Mouse (Mus musculus): ENCODE data around the gene Nfatc2.

Gene Nfatc2

GRCm38 (mm10) chr2:168532061-168532833 lies 69.2 kb downstream of the Nfatc2 start:
- peak; percentile 65 for DNase-seq (ENCODE audit: low read depth)

- peak; percentile 15 for DNase-seq (ENCODE audit: low read depth)
Measured at GRCm38 (mm10) chr2:168528551-168528950, 72.9 kb downstream of the Nfatc2 start.

- peak; percentile 28 for DNase-seq (ENCODE audit: low read depth)
Measured at GRCm38 (mm10) chr2:168527430-168527792, 74.0 kb downstream of the Nfatc2 start.

GRCm38 (mm10) chr2:168526547-168527429 lies 74.7 kb downstream of the Nfatc2 start:
- no peak for DNase-seq (ENCODE audit: low read depth)

- peak; percentile 80 for DNase-seq (ENCODE audit: low read depth)
Measured at GRCm38 (mm10) chr2:168525391-168526154, 75.9 kb downstream of the Nfatc2 start.

GRCm38 (mm10) chr2:168524905-168525381 lies 76.5 kb downstream of the Nfatc2 start:
- DNase-seq (ENCODE audit: low read depth), result peak; percentile 99

GRCm38 (mm10) chr2:168522247-168522646 lies 79.2 kb downstream of the Nfatc2 start:
- no peak for DNase-seq (ENCODE audit: low read depth)

GRCm38 (mm10) chr2:168520771-168521170 lies 80.7 kb downstream of the Nfatc2 start:
- peak; percentile 22 for DNase-seq (ENCODE audit: low read depth)

GRCm38 (mm10) chr2:168519589-168519988 lies 81.9 kb downstream of the Nfatc2 start:
- no peak for DNase-seq (ENCODE audit: low read depth)

- peak; percentile 95 for DNase-seq (ENCODE audit: low read depth)
Measured at GRCm38 (mm10) chr2:168518256-168518659, 83.2 kb downstream of the Nfatc2 start.

GRCm38 (mm10) chr2:168517774-168518173 lies 83.7 kb downstream of the Nfatc2 start:
- DNase-seq (ENCODE audit: low read depth), result no peak

- DNase-seq (ENCODE audit: low read depth), result no peak
Measured at GRCm38 (mm10) chr2:168516717-168517116, 84.7 kb downstream of the Nfatc2 start.

GRCm38 (mm10) chr2:168515466-168515865 lies 86.0 kb downstream of the Nfatc2 start:
- DNase-seq (ENCODE audit: low read depth), result no peak

- no peak for DNase-seq (ENCODE audit: low read depth)
Measured at GRCm38 (mm10) chr2:168514131-168514530, 87.3 kb downstream of the Nfatc2 start.

- no peak for DNase-seq (ENCODE audit: low read depth)
Measured at GRCm38 (mm10) chr2:168511529-168511928, 89.9 kb downstream of the Nfatc2 start.

- no peak for DNase-seq (ENCODE audit: low read depth)
Measured at GRCm38 (mm10) chr2:168508469-168509198, 92.8 kb downstream of the Nfatc2 start.

GRCm38 (mm10) chr2:168504431-168505182 lies 96.8 kb downstream of the Nfatc2 start:
- no peak for DNase-seq (ENCODE audit: low read depth)

GRCm38 (mm10) chr2:168503735-168504134 lies 97.7 kb downstream of the Nfatc2 start:
- DNase-seq (ENCODE audit: low read depth), result no peak

- DNase-seq (ENCODE audit: low read depth), result no peak
Measured at GRCm38 (mm10) chr2:168500750-168501149, 100.7 kb downstream of the Nfatc2 start.

GRCm38 (mm10) chr2:168500244-168500643 lies 101.2 kb downstream of the Nfatc2 start:
- peak; percentile 20 for DNase-seq (ENCODE audit: low read depth)

GRCm38 (mm10) chr2:168491791-168492190 lies 109.7 kb downstream of the Nfatc2 start:
- peak; percentile 88 for DNase-seq (ENCODE audit: low read depth)
